9 mouse cellular contexts compared by ENCODE assay signal in the genomic region with DNA sequence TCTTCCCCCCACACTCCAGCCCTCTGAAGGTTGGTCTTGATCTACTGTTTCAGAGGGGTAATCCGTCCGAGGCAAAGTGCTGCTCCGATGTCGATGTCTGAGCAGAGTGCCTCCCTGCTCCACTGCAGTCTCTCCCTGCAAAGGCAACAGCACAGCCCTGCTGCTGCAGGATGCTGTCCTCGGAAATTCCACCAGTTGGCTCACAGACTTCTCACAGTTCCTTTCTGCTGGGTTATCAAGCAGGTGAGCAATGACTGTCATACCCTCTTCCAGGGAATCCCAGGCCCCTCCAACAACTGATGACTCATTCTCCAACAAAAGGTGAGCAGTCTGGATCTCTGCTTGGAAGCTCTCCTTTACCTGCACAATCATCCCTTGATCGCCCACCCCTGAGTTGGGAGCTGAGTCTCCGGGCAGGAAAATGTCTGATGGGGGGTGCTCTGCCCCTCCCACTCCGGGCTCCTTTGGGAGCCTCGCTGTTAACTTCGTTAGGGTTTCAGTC.
DNase-seq lines count a peak whose midpoint lies in the region; ATAC-seq and TF ChIP-seq lines count a peak whose summit lies in the region.
"Had no signal": no experiment of that assay in that cellular context is flagged by ENCODE, and none has a peak within 500 bp of the region (broad histone marks: within the 10 kb centered on the region; RNA-seq: fewer than 3 reads in every experiment).

No protein-coding gene starts in this region.

- no peak for TF ChIP-seq POLR2A in kidney, adult 2 months (IDR thresholded peaks at IDR 0.05; ENCODE audit: low read depth, low read length)

- no peak for ATAC-seq in kidney, embryonic 15.5 days (replicated peaks; ENCODE audit: low FRiP score)
- ATAC-seq in forebrain, embryonic 16.5 days, result peak; percentile 39
- ATAC-seq in erythroid progenitor cell, adult 5-6 weeks (replicated peaks; ENCODE audit: low FRiP score, poor library complexity, severe bottlenecking), result no peak

- H3K4me2 ChIP-seq in kidney, embryonic 15.5 days, result peak overlapping the region; percentile 55
- H3K4me2 ChIP-seq in forebrain, embryonic 16.5 days (ENCODE audit: low read length), result peak overlapping the region; percentile 70

- H3K27me3 ChIP-seq in kidney, embryonic 15.5 days, result no peaks in the 10 kb centered on the region
- H3K27me3 ChIP-seq in kidney, adult 2 months (replicated peaks; ENCODE audit: control insufficient read depth, insufficient read depth, low read length), result no peaks in the 10 kb centered on the region
- no peaks in the 10 kb centered on the region for H3K27me3 ChIP-seq in forebrain, embryonic 16.5 days (replicated peaks; ENCODE audit: control insufficient read depth, insufficient read depth, low read length)
- no peaks in the 10 kb centered on the region for H3K27me3 ChIP-seq in midbrain, embryonic 10.5 days (ENCODE audit: low read depth, poor library complexity, severe bottlenecking)

- no peaks in the 10 kb centered on the region for H3K9me3 ChIP-seq in kidney, embryonic 15.5 days (replicated peaks)
- H3K9me3 ChIP-seq in forebrain, embryonic 16.5 days (ENCODE audit: control insufficient read depth, low read length), result no peaks in the 10 kb centered on the region
- no peaks in the 10 kb centered on the region for H3K9me3 ChIP-seq in midbrain, embryonic 10.5 days (replicated peaks)
- H3K9me3 ChIP-seq: G1E had no signal

- TF ChIP-seq CTCF in kidney, adult 2 months (conservative IDR thresholded peaks at IDR 0.05; ENCODE audit: insufficient read depth, insufficient read length, low read depth, low read length), result no peak

- WGBS in kidney, embryonic 15.5 days, result 25% methylated on average over 10 of the region's 10 CpGs
- 46% methylated on average over 10 of the region's 10 CpGs for WGBS in kidney, adult 2 months
- WGBS in forebrain, embryonic 16.5 days, result 21% methylated on average over 10 of the region's 10 CpGs
- 35% methylated on average over 10 of the region's 10 CpGs for WGBS in midbrain, embryonic 10.5 days

- 0 out of 2 replicates have a peak overlapping the region, but pooled peaks have one; percentile 29 for H3K9ac ChIP-seq in kidney, embryonic 15.5 days
- peak overlapping the region; percentile 60 for H3K9ac ChIP-seq in forebrain, embryonic 16.5 days (replicated peaks; ENCODE audit: low read depth, low read length)

- H3K36me3 ChIP-seq in kidney, embryonic 15.5 days, result no peaks in the 10 kb centered on the region
- H3K36me3 ChIP-seq in kidney, adult 2 months (ENCODE audit: control insufficient read depth, insufficient read depth, low read length), result no peaks in the 10 kb centered on the region
- no peaks in the 10 kb centered on the region for H3K36me3 ChIP-seq in forebrain, embryonic 16.5 days (ENCODE audit: control insufficient read depth, insufficient read depth)
- H3K36me3 ChIP-seq in midbrain, embryonic 10.5 days, result peaks cover 4% of the 10 kb centered on the region

- H3K4me3 ChIP-seq in kidney, embryonic 15.5 days (replicated peaks), result peak overlapping the region; percentile 28
- no peak overlapping the region for H3K4me3 ChIP-seq in kidney, adult 2 months (ENCODE audit: insufficient read depth, low read depth, low read length)
- H3K4me3 ChIP-seq in forebrain, embryonic 16.5 days (replicated peaks; ENCODE audit: low read length), result peak overlapping the region; percentile 43
- peak overlapping the region; percentile 44 for H3K4me3 ChIP-seq in midbrain, embryonic 10.5 days

- peak overlapping the region; percentile 49; the same call in 1 of the 2 replicates for H3K27ac ChIP-seq in kidney, embryonic 15.5 days
- H3K27ac ChIP-seq in kidney, adult 2 months (ENCODE audit: insufficient read depth, low read depth, low read length), result no peak overlapping the region
- peak overlapping the region; percentile 90 for H3K27ac ChIP-seq in forebrain, embryonic 16.5 days (ENCODE audit: low read length)
- H3K27ac ChIP-seq in midbrain, embryonic 10.5 days (replicated peaks), result peak overlapping the region; percentile 82

- H3K4me1 ChIP-seq in kidney, embryonic 15.5 days, result peaks cover 44% of the 10 kb centered on the region
- peaks cover 3% of the 10 kb centered on the region for H3K4me1 ChIP-seq in kidney, adult 2 months (ENCODE audit: control insufficient read depth, insufficient read depth, low read length)
- peaks cover 53% of the 10 kb centered on the region for H3K4me1 ChIP-seq in forebrain, embryonic 16.5 days (replicated peaks; ENCODE audit: control insufficient read depth, insufficient read depth, low read length)
- H3K4me1 ChIP-seq in midbrain, embryonic 10.5 days, result peaks cover 53% of the 10 kb centered on the region

- DNase-seq in kidney, adult 2 months, result no peak
- DNase-seq in cerebellum, adult 9-10 months, result peak; percentile 63
- DNase-seq in midbrain, embryonic 10.5 days (ENCODE audit: low spot score), result no peak
- no peak for DNase-seq in adrenal gland, adult 18-20 months (ENCODE audit: low spot score in 2 of 2)
- no peak for DNase-seq in urinary bladder, postnatal 14 days (ENCODE audit: low spot score)
